Mouse (Mus musculus): ENCODE results near the gene Mfap5.

DNA sequence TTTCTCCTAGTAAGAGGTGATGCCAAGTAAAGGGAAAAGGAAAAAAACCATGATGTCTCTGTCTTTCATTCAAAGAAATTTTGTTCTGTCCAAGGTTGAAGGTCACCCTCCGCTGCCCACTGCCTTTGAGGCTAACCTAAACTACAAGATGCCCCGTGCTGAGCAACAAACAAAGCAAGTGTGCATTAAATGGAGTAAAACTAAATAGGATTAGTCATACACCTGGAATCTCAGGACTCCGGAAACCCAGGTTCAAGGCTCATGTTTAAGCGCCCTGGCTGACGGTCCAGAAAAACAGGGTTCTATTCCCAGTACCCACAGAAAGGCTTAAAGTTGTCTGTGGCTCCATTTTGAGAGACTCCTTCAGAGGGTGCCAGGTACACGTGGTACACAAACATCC is 13.2 kb upstream of the Mfap5 start:
- TF ChIP-seq EP300 (IDR thresholded peaks at IDR 0.05; ENCODE audit: insufficient read depth, low read depth, low read length) (no peak), POLR2A (IDR thresholded peaks at IDR 0.05; ENCODE audit: insufficient read depth, low read depth, low read length) (no peak), CTCF (IDR thresholded peaks at IDR 0.05) (no peak)

Data from heart, adult 2 months (tissue).